In genomic region chr3:121718679-121719078, GRCm38 (mm10) we compare ENCODE assay signal across 39 mouse cellular contexts. TPM values are rescaled to one million over a fixed set of nuclear protein-coding genes. Genes with fewer than 3 reads are reported as not detected.
DNase-seq lines count a peak whose midpoint lies in the region; ATAC-seq and TF ChIP-seq lines count a peak whose summit lies in the region.
"Had no signal": no experiment of that assay in that cellular context is flagged by ENCODE, and none has a peak within 500 bp of the region (broad histone marks: within the 10 kb centered on the region; RNA-seq: fewer than 3 reads in every experiment).

No protein-coding gene starts in this region.

- no peak for TF ChIP-seq CTCF in left cerebral cortex, adult 2 months (IDR thresholded peaks at IDR 0.05)

- no peaks in the 10 kb centered on the region for H3K36me3 ChIP-seq in embryonic facial prominence, embryonic 14.5 days (ENCODE audit: control insufficient read depth, insufficient read depth, low read length)
- no peaks in the 10 kb centered on the region for H3K36me3 ChIP-seq in embryonic facial prominence, embryonic 10.5 days (replicated peaks)
- no peaks in the 10 kb centered on the region for H3K36me3 ChIP-seq in forebrain, embryonic 16.5 days (ENCODE audit: control insufficient read depth, insufficient read depth)
- no peaks in the 10 kb centered on the region for H3K36me3 ChIP-seq in forebrain, embryonic 12.5 days (replicated peaks)
- H3K36me3 ChIP-seq: embryonic facial prominence, embryonic 15.5 days; heart, embryonic 13.5 days had no signal

- WGBS in embryonic facial prominence, embryonic 14.5 days: 62% methylated on average over 8 of the region's 8 CpGs
- 66% methylated on average over 8 of the region's 8 CpGs for WGBS in embryonic facial prominence, embryonic 10.5 days
- WGBS in forebrain, embryonic 16.5 days: 80% methylated on average over 8 of the region's 8 CpGs
- WGBS in forebrain, embryonic 12.5 days: 81% methylated on average over 8 of the region's 8 CpGs

- intact Hi-C loops in left cerebral cortex, adult 2 months (cut with DNase I): no loop called here
- intact Hi-C loops in left cerebral cortex, postnatal 4 days (cut with DNase I): no loop called here

- H3K4me3 ChIP-seq in embryonic facial prominence, embryonic 14.5 days (ENCODE audit: low read depth, low read length): no peak overlapping the region
- H3K4me3 ChIP-seq in embryonic facial prominence, embryonic 10.5 days: no peak overlapping the region
- no peak overlapping the region for H3K4me3 ChIP-seq in left cerebral cortex, adult 2 months
- no peak overlapping the region for H3K4me3 ChIP-seq in forebrain, embryonic 16.5 days (replicated peaks; ENCODE audit: low read length)
- H3K4me3 ChIP-seq in forebrain, embryonic 12.5 days (replicated peaks): no peak overlapping the region
- H3K4me3 ChIP-seq: embryonic facial prominence, embryonic 15.5 days; erythroblast, embryonic 14.5 days; forebrain, embryonic 13.5 days; gastrocnemius, adult 2 months; heart, embryonic 13.5 days had no signal

- H3K9me3 ChIP-seq in embryonic facial prominence, embryonic 14.5 days (ENCODE audit: control insufficient read depth, low read length): no peaks in the 10 kb centered on the region
- H3K9me3 ChIP-seq in embryonic facial prominence, embryonic 10.5 days: no peaks in the 10 kb centered on the region
- H3K9me3 ChIP-seq in forebrain, embryonic 16.5 days (ENCODE audit: control insufficient read depth, low read length): no peaks in the 10 kb centered on the region
- H3K9me3 ChIP-seq in forebrain, embryonic 12.5 days: no peaks in the 10 kb centered on the region
- H3K9me3 ChIP-seq: embryonic facial prominence, embryonic 15.5 days; forebrain, embryonic 13.5 days; heart, embryonic 13.5 days had no signal

- H3K27me3 ChIP-seq in embryonic facial prominence, embryonic 14.5 days (replicated peaks; ENCODE audit: control insufficient read depth, insufficient read depth, low read length): peaks cover 9% of the 10 kb centered on the region; the same call in 1 of the 2 replicates
- peaks cover 29% of the 10 kb centered on the region for H3K27me3 ChIP-seq in embryonic facial prominence, embryonic 10.5 days (replicated peaks; ENCODE audit: low read depth, poor library complexity, severe bottlenecking)
- no peaks in the 10 kb centered on the region for H3K27me3 ChIP-seq in forebrain, embryonic 16.5 days (replicated peaks; ENCODE audit: control insufficient read depth, insufficient read depth, low read length)
- peaks cover 8% of the 10 kb centered on the region; the same call in 1 of the 2 replicates for H3K27me3 ChIP-seq in forebrain, embryonic 12.5 days
- H3K27me3 ChIP-seq: CH12.LX; embryonic facial prominence, embryonic 15.5 days had no signal

- no peak overlapping the region for H3K27ac ChIP-seq in embryonic facial prominence, embryonic 14.5 days (replicated peaks; ENCODE audit: low read depth, low read length)
- no peak overlapping the region for H3K27ac ChIP-seq in embryonic facial prominence, embryonic 10.5 days (replicated peaks)
- H3K27ac ChIP-seq in left cerebral cortex, adult 2 months: peak overlapping the region; percentile 42; the same call in 1 of the 2 replicates
- H3K27ac ChIP-seq in forebrain, embryonic 16.5 days (ENCODE audit: low read length): no peak overlapping the region
- H3K27ac ChIP-seq in forebrain, embryonic 12.5 days: no peak overlapping the region
- H3K27ac ChIP-seq: embryonic facial prominence, embryonic 15.5 days; forebrain, embryonic 13.5 days; heart, embryonic 13.5 days; hindbrain, embryonic 14.5 days; hindbrain, postnatal 0 days had no signal

- no peak for ATAC-seq in embryonic facial prominence, embryonic 14.5 days (ENCODE audit: low read depth)
- ATAC-seq in forebrain, embryonic 16.5 days: no peak
- no peak for ATAC-seq in forebrain, embryonic 12.5 days (ENCODE audit: low FRiP score)
- ATAC-seq: activated CD4-positive, CD25-positive, alpha-beta regulatory T cell, adult 4 months; forebrain, embryonic 13.5 days; forebrain, postnatal 0 days; hindbrain, postnatal 0 days; inflammation-experienced regulatory T-cells, adult 6 months; intestine, embryonic 16.5 days had no signal

- H3K9ac ChIP-seq in embryonic facial prominence, embryonic 14.5 days (ENCODE audit: low read depth, low read length): no peak overlapping the region
- no peak overlapping the region for H3K9ac ChIP-seq in forebrain, embryonic 16.5 days (replicated peaks; ENCODE audit: low read depth, low read length)
- no peak overlapping the region for H3K9ac ChIP-seq in forebrain, embryonic 12.5 days
- H3K9ac ChIP-seq: embryonic facial prominence, embryonic 15.5 days; forebrain, embryonic 13.5 days; forebrain, postnatal 0 days; heart, embryonic 13.5 days; hindbrain, embryonic 14.5 days had no signal

- no peak overlapping the region for H3K4me2 ChIP-seq in embryonic facial prominence, embryonic 14.5 days (ENCODE audit: low read depth, low read length)
- H3K4me2 ChIP-seq in forebrain, embryonic 16.5 days (ENCODE audit: low read length): no peak overlapping the region
- no peak overlapping the region for H3K4me2 ChIP-seq in forebrain, embryonic 12.5 days
- H3K4me2 ChIP-seq: embryonic facial prominence, embryonic 15.5 days; forebrain, embryonic 13.5 days; heart, embryonic 13.5 days; hindbrain, embryonic 14.5 days had no signal

- peak; percentile 43 for DNase-seq in embryonic facial prominence, embryonic 14.5 days (ENCODE audit: low spot score)
- DNase-seq in embryonic facial prominence, embryonic 10.5 days (ENCODE audit: low spot score): no peak
- no peak for DNase-seq in left cerebral cortex, adult 2 months (ENCODE audit: extremely low spot score in 1 of 2, low spot score in 2 of 2)
- no peak for DNase-seq in left cerebral cortex, postnatal 4 days
- DNase-seq in 3T3-L1 (ENCODE audit: low read depth, low spot score) (peak; percentile 77), adipocyte (ENCODE audit: low spot score) (peak; percentile 80)
- DNase-seq: adrenal gland, postnatal 10 days; adrenal gland, postnatal 36 days; B cell, adult 2 months; cerebellum, adult 11-12 months; cerebellum, adult 8-10 months; cerebellum, postnatal 10 days; cerebellum, postnatal 36 days; embryo, embryonic 11 days; forebrain, postnatal 0 days; gastrocnemius, adult 2 months; gastrocnemius, postnatal 14 days; heart, postnatal 14 days; heart, postnatal 4 days had no signal

- peaks cover 9% of the 10 kb centered on the region; the same call in 1 of the 2 replicates for H3K4me1 ChIP-seq in embryonic facial prominence, embryonic 14.5 days (ENCODE audit: control insufficient read depth, insufficient read depth, low read length)
- peaks cover 31% of the 10 kb centered on the region for H3K4me1 ChIP-seq in embryonic facial prominence, embryonic 10.5 days
- H3K4me1 ChIP-seq in forebrain, embryonic 16.5 days (replicated peaks; ENCODE audit: control insufficient read depth, insufficient read depth, low read length): peaks cover 19% of the 10 kb centered on the region
- peaks cover 24% of the 10 kb centered on the region for H3K4me1 ChIP-seq in forebrain, embryonic 12.5 days

RNA-seq across cellular contexts. Expression of gene F3, which starts 4.7 kb away (rescaled TPM):
- 22.3 and 25.7 TPM in 2 replicates for polyA plus RNA-seq in embryonic facial prominence, embryonic 14.5 days (2014; fragmentation: Nextera tagmentation; extraction: Ambion mirVana)
- 12.1 and 12.8 TPM in 2 replicates for polyA plus RNA-seq in embryonic facial prominence, embryonic 10.5 days (2016; fragmentation: Nextera tagmentation; extraction: Ambion mirVana)
- 10 to 100 TPM; 49.4 to 61.8 TPM for total RNA-seq in left cerebral cortex, adult 2 months (2021)
- total RNA-seq in left cerebral cortex, postnatal 4 days (2021): 10 to 100 TPM; 15.2 to 16.6 TPM
- 9.1 and 9.5 TPM in 2 replicates for polyA plus RNA-seq in forebrain, embryonic 16.5 days (2015; fragmentation: Nextera tagmentation; extraction: Ambion mirVana)
- 6.7 and 7.3 TPM in 2 replicates for polyA plus RNA-seq in forebrain, embryonic 12.5 days (2016; fragmentation: Nextera tagmentation; extraction: Ambion mirVana)
- total RNA-seq: MEL had no signal
- polyA plus RNA-seq: activated CD4-positive, CD25-positive, alpha-beta regulatory T cell, adult 4 months; erythroblast, embryonic 14.5 days had no signal

RNA-seq across cellular contexts. Expression of gene 4930432M17Rik, which starts 48.1 kb away (rescaled TPM):
- not detected in 2 replicates for polyA plus RNA-seq in embryonic facial prominence, embryonic 14.5 days (2014; fragmentation: Nextera tagmentation; extraction: Ambion mirVana)
- polyA plus RNA-seq in embryonic facial prominence, embryonic 10.5 days (2016; fragmentation: Nextera tagmentation; extraction: Ambion mirVana): not detected in 2 replicates
- total RNA-seq in left cerebral cortex, adult 2 months (2021): not detected
- not detected for total RNA-seq in left cerebral cortex, postnatal 4 days (2021)
- not detected in 2 replicates for polyA plus RNA-seq in forebrain, embryonic 16.5 days (2015; fragmentation: Nextera tagmentation; extraction: Ambion mirVana)
- not detected in 2 replicates for polyA plus RNA-seq in forebrain, embryonic 12.5 days (2016; fragmentation: Nextera tagmentation; extraction: Ambion mirVana)
- total RNA-seq: adrenal gland, adult 18-20 months; adrenal gland, postnatal 10 days; adrenal gland, postnatal 36 days; CH12.LX; forebrain, postnatal 0 days; gastrocnemius, adult 2 months; gastrocnemius, postnatal 14 days; gastrocnemius, postnatal 4 days; heart, postnatal 14 days; heart, postnatal 4 days; hindbrain, postnatal 0 days; MEL had no signal
- polyA plus RNA-seq: activated CD4-positive, CD25-positive, alpha-beta regulatory T cell, adult 4 months; cortical plate, adult 2 months; embryonic facial prominence, embryonic 11.5 days; embryonic facial prominence, embryonic 15.5 days; erythroblast, embryonic 14.5 days; forebrain, embryonic 13.5 days; forebrain, postnatal 0 days; frontal cortex, adult 2 months; heart, embryonic 13.5 days; heart, embryonic 16.5 days; hindbrain, embryonic 11.5 days; hindbrain, embryonic 14.5 days; hindbrain, postnatal 0 days; inflammation-experienced regulatory T-cells, adult 6 months; intestine, embryonic 16.5 days had no signal

Comparison
In these comparisons a context has a peak if more than half of its experiments do, and no peak if none do; other contexts are left out.
1. DNase-seq: peak in embryonic facial prominence, embryonic 14.5 days (single experiment), 3T3-L1 (single experiment) and adipocyte (single experiment); none in embryonic facial prominence, embryonic 10.5 days (single experiment), left cerebral cortex, adult 2 months (0 of 2) and left cerebral cortex, postnatal 4 days (single experiment).